Mouse (Mus musculus) cerebellum, adult 2 months (tissue): ENCODE data around the gene Topors. TPM values are rescaled to one million over a fixed set of nuclear protein-coding genes. Genes with fewer than 3 reads are reported as not detected.

Experiments
- DNase-seq, 2 experiments: peaks; one replicate each; pipeline ENCODE4 v3.0.0; 2021
- H3K27ac ChIP-seq: fragments of 200-500 bp; 2 replicates; pipeline ENCODE4 v1.5.1; 2012; ENCODE audit warnings: low read length, control low read depth, inconsistent platforms; ENCODE audit not compliant: insufficient read depth
- H3K27me3 ChIP-seq: fragments of 200-500 bp; 2 replicates; pipeline ENCODE4 v1.6.1; 2012; ENCODE audit warnings: inconsistent platforms, mild to moderate bottlenecking, low read length, moderate library complexity; ENCODE audit not compliant: control insufficient read depth, insufficient read depth
- H3K4me1 ChIP-seq: fragments of 200-500 bp; 2 replicates; pipeline ENCODE4 v1.6.1; 2011; ENCODE audit warnings: low read length; ENCODE audit not compliant: control insufficient read depth, insufficient read depth
- H3K4me3 ChIP-seq: fragments of 200-500 bp; replicated peaks from 2 replicates; pipeline ENCODE3; 2011; ENCODE audit warnings: mild to moderate bottlenecking, low read depth, low read length, control low read depth; ENCODE audit not compliant: insufficient read depth
- CTCF ChIP-seq: fragments of 200-500 bp; IDR thresholded peaks from 2 replicates; pipeline ENCODE4 v1.5.1; 2011; ENCODE audit warnings: low read depth, mild to moderate bottlenecking, control low read depth, low read length, moderate library complexity, borderline replicate concordance; ENCODE audit not compliant: insufficient read depth
- POLR2A ChIP-seq: fragments of 200-500 bp; IDR thresholded peaks from 2 replicates; pipeline ENCODE4 v1.6.1; 2011; ENCODE audit warnings: low read length, control low read depth, borderline replicate concordance; ENCODE audit not compliant: insufficient read depth
- WGBS: fragments of 180-500 bp; shearing (Covaris S2); methylation state at CpG from one replicate; pipeline ENCODE4 v1.1.7; 2018; 5-methylcytosine and 5-hydroxymethylcytosine counted together
- polyA plus RNA-seq: library from polyadenylated mRNA; depleted of rRNA; stranded (reverse); fragments of >200 nt; gene quantifications from 2 replicates; pipeline ENCODE4 v1.2.3, GENCODE M21; 2012

Topors gene
- polyA plus RNA-seq, 1 experiment = 12.3 TPM

- TF ChIP-seq CTCF (no peak), POLR2A (no peak)
- no peaks in the 10 kb centered on the region for H3K27me3 ChIP-seq
- peak overlapping the region; percentile 25; the same call in 1 of the 2 replicates for H3K27ac ChIP-seq
- H3K4me3 ChIP-seq = peak overlapping the region; percentile 95
- whole genome bisulfite sequencing = under 1% methylated on average over 16 of the region's 16 CpGs
- H3K4me1 ChIP-seq = no peaks in the 10 kb centered on the region
- no peak for DNase-seq
Measured at GRCm38 (mm10) chr4:40268835-40269234, 815 bp downstream of the Topors start.

GRCm38 (mm10) chr4:40268204-40268813, 1.3 kb downstream of the Topors start:
- H3K27ac ChIP-seq = peak overlapping the region; percentile 25; the same call in 1 of the 2 replicates
- under 1% methylated on average over 50 of the region's 50 CpGs for WGBS
- no peaks in the 10 kb centered on the region for H3K27me3 ChIP-seq
- DNase-seq = peak; percentile 84
- TF ChIP-seq POLR2A (0 out of 2 replicates have a peak, but pooled peaks have one; percentile 37), CTCF (no peak)
- no peaks in the 10 kb centered on the region for H3K4me1 ChIP-seq
- peak overlapping the region; percentile 95 for H3K4me3 ChIP-seq

- no peak overlapping the region for H3K27ac ChIP-seq
- WGBS = 53% methylated on average over 7 of the region's 7 CpGs
- DNase-seq = peak in 1 of 2 experiments; percentile 22
- H3K4me3 ChIP-seq = peak overlapping the region; percentile 95
- no peak for TF ChIP-seq POLR2A
- TF ChIP-seq CTCF = no peak
- H3K27me3 ChIP-seq = no peaks in the 10 kb centered on the region
- no peaks in the 10 kb centered on the region for H3K4me1 ChIP-seq
Measured at GRCm38 (mm10) chr4:40267681-40268080, 2.0 kb downstream of the Topors start.

GRCm38 (mm10) chr4:40264321-40264720, 5.3 kb downstream of the Topors start:
- Histone ChIP-seq H3K27me3 (no peaks in the 10 kb centered on the region), H3K4me3 (no peak overlapping the region), H3K4me1 (no peaks in the 10 kb centered on the region), H3K27ac (no peak overlapping the region)
- no peak for TF ChIP-seq CTCF
- no peak for TF ChIP-seq POLR2A
- 61% methylated on average over 1 of the region's 1 CpGs for WGBS
- no peak for DNase-seq

GRCm38 (mm10) chr4:40254385-40255103, 15.1 kb downstream of the Topors start:
- WGBS = 87% methylated on average over 8 of the region's 8 CpGs
- no peak overlapping the region for H3K27ac ChIP-seq
- H3K4me3 ChIP-seq = no peak overlapping the region
- no peaks in the 10 kb centered on the region for H3K4me1 ChIP-seq
- no peak for DNase-seq
- H3K27me3 ChIP-seq = no peaks in the 10 kb centered on the region
- no peak for TF ChIP-seq POLR2A
- TF ChIP-seq CTCF = no peak

GRCm38 (mm10) chr4:40253766-40254165, 15.9 kb downstream of the Topors start:
- 89% methylated on average over 2 of the region's 2 CpGs for WGBS
- no peak for DNase-seq
- no peaks in the 10 kb centered on the region for H3K27me3 ChIP-seq

GRCm38 (mm10) chr4:40250984-40251383, 18.7 kb downstream of the Topors start:
- WGBS = 92% methylated on average over 5 of the region's 5 CpGs
- H3K4me1 ChIP-seq = no peaks in the 10 kb centered on the region; the same call in 1 of the 2 replicates
- H3K27me3 ChIP-seq = no peaks in the 10 kb centered on the region
- H3K4me3 ChIP-seq = no peak overlapping the region
- TF ChIP-seq POLR2A (no peak), CTCF (no peak)
- H3K27ac ChIP-seq = no peak overlapping the region
- no peak for DNase-seq

More at GRCm38 (mm10) chr4:40253766-40254165, 15.9 kb downstream of the Topors start:
- no peak for TF ChIP-seq CTCF
- no peak for TF ChIP-seq POLR2A
- Histone ChIP-seq H3K27ac (no peak overlapping the region), H3K4me3 (no peak overlapping the region), H3K4me1 (no peaks in the 10 kb centered on the region)

GRCm38 (mm10) chr4:40244035-40244434, 25.6 kb downstream of the Topors start:
- no peaks in the 10 kb centered on the region for H3K27me3 ChIP-seq
- 87% methylated on average over 8 of the region's 8 CpGs for WGBS
- TF ChIP-seq CTCF (no peak), POLR2A (no peak)
- no peaks in the 10 kb centered on the region; the same call in 1 of the 2 replicates for H3K4me1 ChIP-seq
- no peak for DNase-seq
- H3K4me3 ChIP-seq = no peak overlapping the region
- no peak overlapping the region for H3K27ac ChIP-seq
